Mouse (Mus musculus) forebrain, postnatal 0 days (tissue): ENCODE measurements around the gene Dcaf11. TPM values are rescaled to one million over a fixed set of nuclear protein-coding genes. Genes with fewer than 3 reads are reported as not detected.
A peak's percentile ranks its signal among the peaks of the same experiment; 100 is the strongest.

Source experiments
- ATAC-seq: fragments of 200-750 bp; cut with Nextera tagmentation; 2 replicates; pipeline ENCODE4 v1.8.0; 2017; ENCODE audit warnings: mild to moderate bottlenecking, moderate library complexity
- DNase-seq: peaks from one replicate; pipeline ENCODE4 v3.0.0-alpha.2; 2015
- H3K27ac ChIP-seq: fragments of 300-500 bp; sonication (generic); 2 replicates; pipeline ENCODE4 v1.5.1; 2014; ENCODE audit warnings: low read depth, mild to moderate bottlenecking, antibody characterized with exemption, low read length, moderate library complexity, mixed read lengths
- H3K27me3 ChIP-seq: fragments of 300-500 bp; sonication (generic); 2 replicates; pipeline ENCODE4 v1.6.1; 2014; ENCODE audit warnings: mild to moderate bottlenecking, low read length, mixed read lengths; ENCODE audit not compliant: insufficient read depth
- H3K36me3 ChIP-seq: fragments of 300-500 bp; sonication (generic); 2 replicates; pipeline ENCODE4 v1.6.1; 2014; ENCODE audit warnings: mild to moderate bottlenecking, moderate library complexity; ENCODE audit not compliant: insufficient read depth
- H3K4me1 ChIP-seq: fragments of 300-500 bp; sonication (generic); 2 replicates; pipeline ENCODE4 v1.6.1; 2014; ENCODE audit warnings: antibody characterized with exemption; ENCODE audit not compliant: insufficient read depth
- H3K4me2 ChIP-seq: fragments of 300-500 bp; sonication (generic); 2 replicates; pipeline ENCODE4 v1.6.1; 2014; ENCODE audit warnings: low read depth, mild to moderate bottlenecking, moderate library complexity
- H3K4me3 ChIP-seq: fragments of 300-500 bp; sonication (generic); 2 replicates; pipeline ENCODE4 v1.5.1; 2014; ENCODE audit warnings: low read depth, low read length, mixed read lengths
- H3K9ac ChIP-seq: fragments of 300-500 bp; sonication (generic); 2 replicates; pipeline ENCODE4 v1.6.1; 2014; ENCODE audit warnings: mild to moderate bottlenecking
- H3K9me3 ChIP-seq: fragments of 300-500 bp; sonication (generic); 2 replicates; pipeline ENCODE4 v1.6.1; 2016; ENCODE audit warnings: low read length
- CTCF ChIP-seq: sonication (generic); IDR thresholded peaks from 2 replicates; pipeline ENCODE4 v1.5.1; 2016; ENCODE audit warnings: antibody characterized with exemption, control low read depth, low read depth
- WGBS: fragments of 180-500 bp; shearing (Covaris S2); extraction: QIAGEN DNeasy Blood & Tissue Kit; methylation state at CpG from one replicate; pipeline ENCODE4 v1.1.7; 2014; 5-methylcytosine and 5-hydroxymethylcytosine counted together
- polyA plus RNA-seq: library from polyadenylated mRNA; unstranded; fragments of >200 nt; fragmentation: Nextera tagmentation; extraction: Ambion mirVana; gene quantifications from 2 replicates; pipeline ENCODE4 v1.2.1, GENCODE M21; 2015
- total RNA-seq: library from RNA; depleted of rRNA; stranded (reverse); fragments of >200 nt; gene quantifications from 2 replicates; pipeline ENCODE4 v1.2.3, GENCODE M21; 2014; rRNA removed

Dcaf11 gene
- total RNA-seq (101 and 104 TPM in 2 replicates), polyA plus RNA-seq (89.4 and 103 TPM in 2 replicates)

- Histone ChIP-seq H3K4me2 (peak within 1 kb of the TSS; percentile 74), H3K27me3 (no peaks in the 10 kb centered on the region), H3K36me3 (peaks cover 15% of the 10 kb centered on the region), H3K4me3 (peak within 1 kb of the TSS; percentile 58), H3K9ac (peak within 1 kb of the TSS; percentile 68), H3K27ac (peak within 1 kb of the TSS; percentile 95), H3K9me3 (no peaks in the 10 kb centered on the region), H3K4me1 (peaks cover 9% of the 10 kb centered on the region)
- under 1% methylated on average over 27 of the region's 27 CpGs for WGBS
- ATAC-seq (peak; percentile 74), DNase-seq (peak; percentile 95)
- TF ChIP-seq CTCF, result peak; percentile 64
Measured at GRCm38 (mm10) chr14:55559799-55560201, at the start of gene Dcaf11. Gene Dcaf11, plus strand, starts transcription at chr14:55560006.

- Histone ChIP-seq H3K27me3 (no peaks in the 10 kb centered on the region), H3K4me2 (peak within 1 kb of the TSS; percentile 31), H3K27ac (0 out of 2 replicates have a peak within 1 kb of the TSS, but pooled peaks have one; percentile 10), H3K4me3 (peak within 1 kb of the TSS; percentile 16; the same call in 1 of the 2 replicates), H3K36me3 (peaks cover 12% of the 10 kb centered on the region), H3K9me3 (no peaks in the 10 kb centered on the region), H3K4me1 (no peaks in the 10 kb centered on the region), H3K9ac (peak within 1 kb of the TSS; percentile 33)
- WGBS, result 69% methylated on average over 21 of the region's 22 CpGs
- TF ChIP-seq CTCF, result no peak
- DNase-seq (peak; percentile 44), ATAC-seq (peak; percentile 58)
Measured at GRCm38 (mm10) chr14:55510125-55510731, 49.6 kb upstream of the Dcaf11 start, which contains the start of gene Cpne6. Gene Cpne6, plus strand, starts transcription at chr14:55510445.

GRCm38 (mm10) chr14:55511037-55511436 is 48.8 kb upstream of the Dcaf11 start:
- WGBS, result 48% methylated on average over 7 of the region's 7 CpGs
- Histone ChIP-seq H3K27ac (no peak overlapping the region), H3K36me3 (peaks cover 9% of the 10 kb centered on the region; the same call in 1 of the 2 replicates), H3K9me3 (no peaks in the 10 kb centered on the region), H3K4me1 (no peaks in the 10 kb centered on the region), H3K4me2 (peak overlapping the region; percentile 31), H3K27me3 (no peaks in the 10 kb centered on the region), H3K9ac (peak overlapping the region; percentile 33), H3K4me3 (peak overlapping the region; percentile 16; the same call in 1 of the 2 replicates)
- peak; percentile 73 for ATAC-seq
- peak; percentile 49 for DNase-seq
- no peak for TF ChIP-seq CTCF

GRCm38 (mm10) chr14:55513927-55514326 is 45.9 kb upstream of the Dcaf11 start:
- Histone ChIP-seq H3K9me3 (no peaks in the 10 kb centered on the region), H3K36me3 (no peaks in the 10 kb centered on the region), H3K9ac (no peak overlapping the region), H3K27ac (no peak overlapping the region), H3K4me3 (no peak overlapping the region), H3K27me3 (no peaks in the 10 kb centered on the region), H3K4me2 (no peak overlapping the region), H3K4me1 (no peaks in the 10 kb centered on the region)
- DNase-seq, result no peak
- ATAC-seq, result no peak
- 74% methylated on average over 10 of the region's 10 CpGs for WGBS
- no peak for TF ChIP-seq CTCF

- H3K4me1 ChIP-seq, result no peaks in the 10 kb centered on the region
- no peaks in the 10 kb centered on the region for H3K9me3 ChIP-seq
- DNase-seq, result no peak
- H3K27ac ChIP-seq, result no peak overlapping the region
- no peak overlapping the region for H3K9ac ChIP-seq
- no peaks in the 10 kb centered on the region for H3K36me3 ChIP-seq
- H3K27me3 ChIP-seq, result no peaks in the 10 kb centered on the region
- H3K4me3 ChIP-seq, result no peak overlapping the region
- 92% methylated on average over 4 of the region's 4 CpGs for WGBS
- ATAC-seq, result no peak
- no peak overlapping the region for H3K4me2 ChIP-seq
- TF ChIP-seq CTCF, result no peak
Measured at GRCm38 (mm10) chr14:55515846-55516245, 44.0 kb upstream of the Dcaf11 start.

GRCm38 (mm10) chr14:55518897-55519296 is 40.9 kb upstream of the Dcaf11 start:
- Histone ChIP-seq H3K9ac (no peak overlapping the region), H3K4me1 (no peaks in the 10 kb centered on the region), H3K4me2 (no peak overlapping the region), H3K36me3 (no peaks in the 10 kb centered on the region), H3K27ac (no peak overlapping the region), H3K27me3 (no peaks in the 10 kb centered on the region), H3K9me3 (no peaks in the 10 kb centered on the region), H3K4me3 (no peak overlapping the region)
- 42% methylated on average over 2 of the region's 2 CpGs for WGBS
- TF ChIP-seq CTCF, result no peak
- ATAC-seq (peak; percentile 44), DNase-seq (peak; percentile 24)

- Histone ChIP-seq H3K4me2 (no peak overlapping the region; the same call in 1 of the 2 replicates), H3K9ac (no peak overlapping the region), H3K4me3 (no peak overlapping the region), H3K36me3 (no peaks in the 10 kb centered on the region), H3K27me3 (no peaks in the 10 kb centered on the region), H3K4me1 (no peaks in the 10 kb centered on the region), H3K9me3 (no peaks in the 10 kb centered on the region), H3K27ac (no peak overlapping the region)
- WGBS, result 75% methylated on average over 4 of the region's 4 CpGs
- DNase-seq (no peak), ATAC-seq (no peak)
- TF ChIP-seq CTCF, result peak; percentile 31
Measured at GRCm38 (mm10) chr14:55519604-55520003, 40.2 kb upstream of the Dcaf11 start.
